Mouse (Mus musculus): ENCODE results near the gene Rflnb.

GRCm38 (mm10) chr11:76050509-76050908 lies 22.9 kb upstream of the Rflnb start:
- TF ChIP-seq CTCF (IDR thresholded peaks at IDR 0.05) = no peak
- TF ChIP-seq EP300 (IDR thresholded peaks at IDR 0.05) = no peak

Data from lung, postnatal 0 days (tissue).